Mouse (Mus musculus): ENCODE measurements around the gene Tomm7. TPM values are rescaled to one million over a fixed set of nuclear protein-coding genes. Genes with fewer than 3 reads are reported as not detected.
"Not testable (repeated sequence)": the region's sequence is repeated elsewhere in the genome, so short reads cannot be mapped to it uniquely, and the experiment has no call there.

Gene Tomm7
- polyA plus RNA-seq, 1 experiment = 115 TPM

DNA sequence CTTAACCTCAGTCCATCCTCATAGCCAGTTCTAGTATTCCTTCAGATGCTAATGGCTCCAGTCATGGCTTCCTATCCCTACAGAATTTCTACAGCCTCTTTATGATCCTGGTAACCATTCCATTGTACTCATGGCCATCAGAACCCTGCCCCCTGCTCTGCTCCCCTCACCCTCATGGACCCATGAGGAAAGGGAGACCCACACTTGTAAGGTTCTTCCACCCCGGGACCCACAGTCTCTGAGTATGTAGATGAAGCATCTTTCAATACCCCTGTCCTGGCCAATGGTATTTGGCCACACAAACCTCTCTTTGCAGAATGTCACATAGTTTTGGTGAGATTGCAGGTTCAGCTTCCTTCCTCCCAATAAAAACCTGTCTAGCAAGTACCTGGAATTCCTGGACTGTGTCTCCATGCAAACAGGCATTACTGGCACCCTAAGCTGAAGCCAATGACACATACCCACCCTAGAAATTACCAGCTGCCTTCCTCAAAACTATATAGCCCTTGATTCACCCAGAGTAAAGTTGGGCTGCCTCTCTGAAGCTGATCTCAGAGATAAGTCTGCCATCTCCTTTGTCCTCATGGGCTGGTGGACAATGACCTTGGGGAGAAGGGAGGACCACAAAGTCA lies 15.2 kb upstream of the Tomm7 start:
- no peaks in the 10 kb centered on the region for H3K36me3 ChIP-seq (ENCODE audit: control insufficient read depth, insufficient read depth, low read length)
- H3K27me3 ChIP-seq (ENCODE audit: control insufficient read depth, insufficient read depth, low read length) = no peaks in the 10 kb centered on the region
- H3K4me1 ChIP-seq (ENCODE audit: control insufficient read depth, insufficient read depth, low read length) = no peaks in the 10 kb centered on the region; the same call in none of the 2 replicates
- H3K4me3 ChIP-seq (ENCODE audit: control insufficient read depth, low read depth, low read length) = no peak overlapping the region
- TF ChIP-seq POLR2A (IDR thresholded peaks at IDR 0.05; ENCODE audit: control insufficient read depth, low read depth, low read length) (no peak), CTCF (IDR thresholded peaks at IDR 0.05; ENCODE audit: control insufficient read depth, insufficient read depth, insufficient replicate concordance, low read depth, low read length) (no peak)
- H3K27ac ChIP-seq (ENCODE audit: control insufficient read depth, insufficient read depth, low read depth, low read length) = no peak overlapping the region

DNA sequence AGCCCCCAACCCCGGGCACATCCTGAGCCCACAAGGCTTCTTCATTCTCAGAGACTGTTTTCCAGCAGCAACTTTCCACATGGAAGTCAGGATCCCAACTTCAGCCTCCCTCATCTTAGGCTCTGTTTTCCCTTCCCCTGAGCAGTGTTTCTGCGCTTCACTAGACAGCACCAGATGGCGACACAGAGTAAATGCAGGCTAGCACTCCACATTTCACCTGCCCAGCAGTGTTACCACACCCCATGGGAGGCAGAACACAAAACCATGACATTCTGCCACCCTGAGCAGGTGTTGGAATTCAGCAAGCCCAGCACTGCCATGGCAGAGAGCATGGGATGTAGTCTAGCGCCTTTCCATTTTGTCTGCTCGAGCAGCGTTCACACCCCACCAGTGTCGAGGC lies 14.7 kb upstream of the Tomm7 start:
- H3K27me3 ChIP-seq (ENCODE audit: control insufficient read depth, insufficient read depth, low read length) = no peaks in the 10 kb centered on the region
- no peaks in the 10 kb centered on the region for H3K36me3 ChIP-seq (ENCODE audit: control insufficient read depth, insufficient read depth, low read length)
- TF ChIP-seq CTCF (IDR thresholded peaks at IDR 0.05; ENCODE audit: control insufficient read depth, insufficient read depth, insufficient replicate concordance, low read depth, low read length) (peak; percentile 24; the same call in 1 of the 2 replicates), POLR2A (IDR thresholded peaks at IDR 0.05; ENCODE audit: control insufficient read depth, low read depth, low read length) (no peak)
- H3K4me1 ChIP-seq (ENCODE audit: control insufficient read depth, insufficient read depth, low read length) = no peaks in the 10 kb centered on the region; the same call in none of the 2 replicates
- H3K27ac ChIP-seq (ENCODE audit: control insufficient read depth, insufficient read depth, low read depth, low read length) = no peak overlapping the region
- peak overlapping the region; percentile 10 for H3K4me3 ChIP-seq (ENCODE audit: control insufficient read depth, low read depth, low read length)

DNA sequence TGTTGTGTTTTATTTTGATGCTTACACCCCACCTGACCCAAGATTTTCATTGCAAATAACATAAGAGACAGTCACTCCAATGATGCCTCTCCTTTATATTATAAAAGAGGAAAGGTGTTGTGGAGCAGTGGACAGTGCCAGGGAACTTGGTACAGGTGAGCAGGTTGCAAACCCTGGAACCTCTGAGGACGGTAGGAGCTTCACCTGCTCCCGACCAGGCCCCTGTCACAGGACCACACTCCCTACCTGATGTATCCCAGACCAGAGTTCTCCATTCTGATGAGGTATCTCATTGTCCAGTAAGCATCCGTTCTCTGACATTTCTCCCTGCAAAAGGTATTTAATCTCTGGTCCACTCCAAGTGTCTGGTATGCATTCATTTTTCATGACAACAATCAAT lies 14.0 kb upstream of the Tomm7 start:
- Histone ChIP-seq H3K36me3 (ENCODE audit: control insufficient read depth, insufficient read depth, low read length) (no peaks in the 10 kb centered on the region), H3K4me3 (ENCODE audit: control insufficient read depth, low read depth, low read length) (peak overlapping the region; percentile 10; the same call in 1 of the 2 replicates), H3K27me3 (ENCODE audit: control insufficient read depth, insufficient read depth, low read length) (no peaks in the 10 kb centered on the region), H3K4me1 (ENCODE audit: control insufficient read depth, insufficient read depth, low read length) (no peaks in the 10 kb centered on the region; the same call in none of the 2 replicates), H3K27ac (ENCODE audit: control insufficient read depth, insufficient read depth, low read depth, low read length) (no peak overlapping the region)
- TF ChIP-seq CTCF (IDR thresholded peaks at IDR 0.05; ENCODE audit: control insufficient read depth, insufficient read depth, insufficient replicate concordance, low read depth, low read length) = no peak
- TF ChIP-seq POLR2A (IDR thresholded peaks at IDR 0.05; ENCODE audit: control insufficient read depth, low read depth, low read length) = no peak

DNA sequence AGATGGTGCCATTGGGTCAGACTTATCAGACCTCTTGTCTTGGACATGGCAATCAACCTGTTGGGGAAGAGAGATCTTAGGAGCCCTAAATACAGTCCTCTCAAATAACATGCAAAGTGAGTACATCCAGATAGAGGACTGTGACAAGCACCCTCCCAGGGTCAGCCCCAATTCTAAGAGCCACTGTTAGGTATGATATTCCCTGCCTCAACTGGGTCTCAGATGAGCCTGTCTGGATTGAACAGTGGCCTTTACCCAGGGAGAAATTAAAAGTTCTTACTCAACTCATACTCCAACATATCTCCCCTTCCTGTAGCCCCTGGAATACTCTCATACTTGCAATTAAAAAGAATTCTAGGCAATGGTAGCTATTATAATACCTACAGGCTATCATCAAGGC lies 13.2 kb upstream of the Tomm7 start:
- H3K27me3 ChIP-seq (ENCODE audit: control insufficient read depth, insufficient read depth, low read length) = no peaks in the 10 kb centered on the region
- H3K4me3 ChIP-seq (ENCODE audit: control insufficient read depth, low read depth, low read length) = no peak overlapping the region
- H3K4me1 ChIP-seq (ENCODE audit: control insufficient read depth, insufficient read depth, low read length) = no peaks in the 10 kb centered on the region; the same call in none of the 2 replicates
- H3K27ac ChIP-seq (ENCODE audit: control insufficient read depth, insufficient read depth, low read depth, low read length) = no peak overlapping the region
- H3K36me3 ChIP-seq (ENCODE audit: control insufficient read depth, insufficient read depth, low read length) = no peaks in the 10 kb centered on the region
- TF ChIP-seq POLR2A (IDR thresholded peaks at IDR 0.05; ENCODE audit: control insufficient read depth, low read depth, low read length) = no peak
- no peak for TF ChIP-seq CTCF (IDR thresholded peaks at IDR 0.05; ENCODE audit: control insufficient read depth, insufficient read depth, insufficient replicate concordance, low read depth, low read length)

DNA sequence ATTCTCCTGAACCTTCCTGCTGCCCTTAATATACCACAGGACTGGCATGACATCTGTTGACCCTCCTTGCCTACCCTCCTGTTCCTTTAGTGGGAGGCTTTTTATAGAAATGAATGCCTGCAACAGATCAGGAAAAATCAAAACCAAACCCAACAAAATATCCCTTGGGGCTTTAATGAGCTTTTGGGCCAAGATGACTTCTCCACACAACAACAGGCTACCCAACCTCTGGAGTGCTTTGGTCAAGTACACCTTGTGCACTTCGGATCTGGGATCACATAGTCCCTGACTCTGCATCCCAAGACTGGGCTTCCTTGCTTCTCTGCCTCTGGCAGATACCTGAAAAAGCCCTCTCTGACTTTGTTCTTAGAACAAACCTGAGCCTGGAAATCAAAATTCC lies 12.2 kb upstream of the Tomm7 start:
- Histone ChIP-seq H3K27ac (ENCODE audit: control insufficient read depth, insufficient read depth, low read depth, low read length) (no peak overlapping the region), H3K4me3 (ENCODE audit: control insufficient read depth, low read depth, low read length) (no peak overlapping the region), H3K4me1 (ENCODE audit: control insufficient read depth, insufficient read depth, low read length) (no peaks in the 10 kb centered on the region; the same call in 1 of the 2 replicates), H3K27me3 (ENCODE audit: control insufficient read depth, insufficient read depth, low read length) (no peaks in the 10 kb centered on the region), H3K36me3 (ENCODE audit: control insufficient read depth, insufficient read depth, low read length) (no peaks in the 10 kb centered on the region)
- TF ChIP-seq POLR2A (IDR thresholded peaks at IDR 0.05; ENCODE audit: control insufficient read depth, low read depth, low read length) = no peak
- TF ChIP-seq CTCF (IDR thresholded peaks at IDR 0.05; ENCODE audit: control insufficient read depth, insufficient read depth, insufficient replicate concordance, low read depth, low read length) = no peak

DNA sequence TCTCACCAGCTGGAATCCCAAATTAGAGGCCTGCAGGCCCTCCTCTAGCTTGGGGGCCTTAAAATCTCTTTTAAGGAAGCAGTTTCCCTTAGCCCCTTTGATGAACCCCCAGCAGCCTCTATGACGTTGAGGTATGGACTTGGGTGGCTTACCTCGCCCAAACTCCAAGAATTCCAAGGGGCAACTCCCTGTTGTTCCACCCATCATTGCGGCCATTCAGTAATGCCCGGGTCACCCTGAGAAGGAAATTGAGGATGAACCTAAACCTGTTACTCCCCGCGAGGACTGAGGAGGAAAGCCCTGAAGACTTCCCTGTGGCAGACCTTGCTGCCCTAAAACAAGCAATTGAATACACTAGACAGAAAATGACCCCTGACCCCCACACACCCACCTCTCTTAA lies 11.5 kb upstream of the Tomm7 start:
- Histone ChIP-seq H3K4me1 (ENCODE audit: control insufficient read depth, insufficient read depth, low read length) (peaks cover 3% of the 10 kb centered on the region; the same call in 1 of the 2 replicates), H3K4me3 (ENCODE audit: control insufficient read depth, low read depth, low read length) (no peak overlapping the region), H3K36me3 (ENCODE audit: control insufficient read depth, insufficient read depth, low read length) (no peaks in the 10 kb centered on the region), H3K27me3 (ENCODE audit: control insufficient read depth, insufficient read depth, low read length) (no peaks in the 10 kb centered on the region), H3K27ac (ENCODE audit: control insufficient read depth, insufficient read depth, low read depth, low read length) (no peak overlapping the region)
- TF ChIP-seq POLR2A (IDR thresholded peaks at IDR 0.05; ENCODE audit: control insufficient read depth, low read depth, low read length) (no peak), CTCF (IDR thresholded peaks at IDR 0.05; ENCODE audit: control insufficient read depth, insufficient read depth, insufficient replicate concordance, low read depth, low read length) (no peak)

DNA sequence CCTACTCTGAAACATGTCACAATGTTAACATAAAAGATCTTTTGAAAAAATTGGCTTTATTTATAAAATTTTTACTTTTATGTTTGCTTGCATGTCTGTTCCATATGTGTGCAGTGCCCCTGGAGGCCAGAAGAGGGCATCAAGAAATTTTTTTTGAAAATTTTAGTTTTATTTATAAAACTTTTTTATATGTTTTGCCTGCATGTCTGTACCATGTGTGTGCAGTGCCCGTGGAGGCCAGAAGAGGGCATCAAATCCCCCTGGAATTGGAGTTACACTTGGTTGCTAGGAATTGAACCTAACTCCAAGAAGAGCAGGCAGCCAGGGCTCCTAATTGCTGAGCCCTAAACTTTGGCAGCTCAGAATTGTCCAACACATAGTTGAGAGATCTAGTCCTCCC lies 9.0 kb upstream of the Tomm7 start:
- not testable (repeated sequence) for H3K4me1 ChIP-seq (ENCODE audit: control insufficient read depth, insufficient read depth, low read length); H3K36me3 ChIP-seq (ENCODE audit: control insufficient read depth, insufficient read depth, low read length); H3K27ac ChIP-seq (ENCODE audit: control insufficient read depth, insufficient read depth, low read depth, low read length); H3K4me3 ChIP-seq (ENCODE audit: control insufficient read depth, low read depth, low read length); H3K27me3 ChIP-seq (ENCODE audit: control insufficient read depth, insufficient read depth, low read length)

DNA sequence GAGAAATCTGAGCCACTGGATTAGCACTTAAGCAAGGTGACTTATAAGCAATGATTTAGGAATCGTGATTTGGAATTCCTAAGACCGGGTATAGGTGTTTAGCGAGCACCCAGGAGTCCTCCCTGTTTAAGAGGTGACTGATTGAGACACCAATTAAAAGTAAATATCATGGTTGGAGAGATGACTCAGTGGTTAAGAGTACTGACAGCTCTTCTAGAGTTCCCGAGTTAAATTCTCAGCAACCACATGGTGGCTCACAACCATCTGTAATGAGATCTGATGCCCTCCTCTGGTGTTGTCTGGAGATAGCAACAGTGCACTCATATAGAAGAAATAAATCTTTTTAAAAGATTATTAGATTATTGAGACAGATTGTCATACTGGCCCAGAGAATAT lies 7.2 kb upstream of the Tomm7 start:
- not testable (repeated sequence) for H3K27ac ChIP-seq (ENCODE audit: control insufficient read depth, insufficient read depth, low read depth, low read length); H3K36me3 ChIP-seq (ENCODE audit: control insufficient read depth, insufficient read depth, low read length); H3K27me3 ChIP-seq (ENCODE audit: control insufficient read depth, insufficient read depth, low read length); H3K4me1 ChIP-seq (ENCODE audit: control insufficient read depth, insufficient read depth, low read length)
- peak overlapping the region; percentile 73 for H3K4me3 ChIP-seq (ENCODE audit: control insufficient read depth, low read depth, low read length)
